Mouse (Mus musculus) embryo, embryonic 9.5 days (tissue): ENCODE results near the gene Mcu.

Source experiments
- DNase-seq: peaks from one replicate; pipeline ENCODE4 v3.0.0-alpha.2; 2017; ENCODE audit errors: extremely low spot score

Gene Mcu

DNA sequence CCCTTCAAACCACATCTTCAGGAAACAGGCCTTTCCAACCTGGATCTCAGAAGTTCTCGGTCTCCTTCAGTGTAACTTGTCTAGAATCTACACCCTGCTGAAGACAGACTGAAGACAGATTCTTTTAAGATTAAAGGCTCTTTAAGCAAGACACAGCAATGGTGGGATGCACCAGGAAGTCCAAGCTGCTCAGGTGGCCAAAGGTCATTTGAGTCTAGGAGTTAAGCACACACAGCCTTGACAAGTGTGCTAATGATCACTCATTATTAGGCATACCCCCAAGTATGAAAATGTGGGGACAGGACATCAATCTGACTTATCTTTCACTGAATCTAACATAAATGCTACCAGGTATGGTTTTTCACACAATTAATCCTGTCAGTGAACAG lies 47.0 kb downstream of the Mcu start:
- DNase-seq: no peak

DNA sequence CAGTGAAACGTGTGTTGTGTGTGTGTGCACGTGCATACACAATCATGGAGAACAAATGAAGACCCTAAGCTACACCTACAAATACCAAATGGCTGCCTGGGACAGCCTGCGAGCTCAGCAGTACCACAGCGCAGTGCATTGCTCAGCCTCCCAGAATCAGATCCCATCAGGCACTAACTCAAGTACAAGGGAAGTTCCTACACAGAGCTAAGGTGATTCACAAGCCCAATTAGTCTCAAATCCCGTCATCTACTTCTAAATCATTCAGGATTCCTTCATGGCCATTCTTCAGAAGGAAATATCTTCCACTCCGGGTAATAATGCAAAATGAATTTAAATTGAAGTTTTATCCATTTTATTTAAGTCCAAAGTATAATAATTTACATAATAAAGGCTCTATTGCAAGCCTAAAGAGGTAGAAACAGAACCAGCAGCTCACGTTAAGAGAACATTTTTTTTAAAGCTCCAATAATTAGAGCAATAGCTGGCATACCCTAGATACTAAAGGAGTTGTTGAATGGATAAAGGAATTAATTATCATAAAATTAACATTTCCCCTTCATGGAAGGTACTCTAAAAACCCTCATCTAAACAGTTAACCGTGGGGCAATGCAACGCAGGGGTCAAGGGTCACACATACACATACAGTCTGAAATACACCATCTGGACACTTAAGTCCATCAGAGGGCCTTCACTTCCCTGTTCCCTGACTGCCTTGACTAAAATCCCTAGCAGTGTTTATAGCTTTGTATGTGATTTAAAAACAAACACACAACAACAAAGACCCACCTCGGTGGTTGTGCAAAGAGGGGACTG lies 47.6 kb downstream of the Mcu start:
- no peak for DNase-seq

DNA sequence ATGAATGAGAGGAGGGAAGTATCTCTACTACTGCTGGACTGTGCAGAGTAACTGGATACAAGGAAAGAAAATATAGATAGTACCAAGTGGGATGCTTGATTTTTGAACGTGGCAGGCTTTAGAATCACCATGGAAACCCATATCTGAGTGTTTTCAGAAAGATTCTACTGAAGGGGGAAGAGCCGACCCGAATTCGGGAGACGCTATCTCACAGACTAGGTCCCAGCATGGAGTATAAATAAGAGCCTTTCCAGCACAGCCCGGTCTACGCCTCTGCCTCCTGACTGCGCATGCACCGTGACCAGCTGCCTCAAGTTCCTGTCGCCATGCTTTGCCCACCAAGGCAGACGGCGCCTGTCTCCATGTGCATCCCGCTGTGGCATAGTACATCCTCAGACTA lies 49.5 kb downstream of the Mcu start:
- DNase-seq: no peak

DNA sequence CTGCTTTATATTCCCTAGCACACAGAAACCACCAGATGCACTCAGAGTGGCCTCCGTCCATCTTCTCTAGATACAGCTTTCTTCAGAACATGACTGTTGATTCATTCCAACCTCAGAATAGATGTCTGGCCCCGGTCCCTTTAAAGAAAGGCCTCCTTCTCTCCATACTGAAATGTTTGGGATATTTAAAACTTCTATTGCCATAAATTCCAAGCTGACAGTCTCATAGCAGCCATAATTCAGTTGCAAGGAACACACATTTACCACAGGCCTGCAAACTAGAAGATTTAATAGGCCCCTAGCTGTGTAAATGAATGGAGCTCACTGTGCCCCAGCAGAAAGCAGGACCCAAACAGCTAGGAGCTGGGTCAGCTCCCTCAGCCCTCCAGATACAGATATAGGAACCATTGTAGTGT lies 50.5 kb downstream of the Mcu start:
- DNase-seq: no peak

DNA sequence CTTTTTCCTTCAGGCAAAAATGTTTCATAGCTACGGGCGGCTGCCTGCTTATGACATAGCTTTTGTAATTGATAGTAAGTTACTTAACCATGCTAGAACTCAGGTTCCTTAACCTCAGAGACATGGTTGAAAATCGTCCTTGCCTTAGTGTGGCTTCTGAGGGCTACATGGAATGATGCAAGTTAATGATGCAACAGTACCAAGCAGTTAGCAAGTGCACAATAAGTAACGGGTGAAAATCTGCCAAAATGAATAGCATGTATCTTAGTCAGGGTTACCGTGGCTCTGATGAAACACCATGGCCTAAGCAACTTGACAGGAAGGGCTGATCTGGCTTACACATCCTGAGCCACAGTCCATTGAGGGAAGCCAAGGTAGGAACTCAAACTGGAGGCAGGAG lies 51.9 kb downstream of the Mcu start:
- no peak for DNase-seq

DNA sequence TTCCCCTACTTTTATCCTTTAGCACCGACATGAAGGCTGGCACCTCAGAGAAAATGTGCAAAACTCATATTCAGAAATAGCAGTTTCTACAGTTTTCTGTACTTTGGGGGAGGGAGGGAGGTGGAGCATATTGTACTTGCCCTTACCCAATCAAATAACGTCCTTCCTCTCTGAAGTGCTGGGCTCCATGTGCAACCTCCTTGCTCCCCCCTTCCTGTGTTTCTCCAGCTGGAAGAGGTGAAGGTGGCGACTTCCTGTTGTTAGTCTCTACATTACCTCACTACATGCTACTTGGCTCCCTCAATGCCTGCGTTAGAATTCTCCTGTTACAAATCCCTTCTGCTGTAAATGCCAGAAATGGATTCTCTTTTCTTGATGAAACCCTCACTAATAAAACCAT lies 54.0 kb downstream of the Mcu start:
- DNase-seq: no peak

DNA sequence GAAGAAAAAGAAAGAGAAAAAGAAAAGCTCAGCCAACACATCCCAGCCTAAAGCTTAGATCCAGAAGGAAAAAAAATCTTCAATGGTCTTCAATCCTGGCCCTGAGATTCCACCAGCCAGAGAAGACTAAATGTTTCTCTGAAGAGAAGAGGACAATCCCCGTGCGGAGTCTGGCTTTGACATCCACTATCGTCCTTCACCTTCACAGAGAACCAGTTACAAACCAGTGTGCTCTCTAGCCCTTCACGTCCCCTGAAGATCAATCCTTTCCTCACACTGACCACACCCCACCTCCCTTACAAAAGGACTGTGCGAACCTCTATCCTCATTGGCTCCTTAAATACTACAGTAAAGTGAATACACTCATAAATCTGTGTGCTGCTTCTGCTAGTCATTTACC lies 56.4 kb downstream of the Mcu start:
- no peak for DNase-seq

DNA sequence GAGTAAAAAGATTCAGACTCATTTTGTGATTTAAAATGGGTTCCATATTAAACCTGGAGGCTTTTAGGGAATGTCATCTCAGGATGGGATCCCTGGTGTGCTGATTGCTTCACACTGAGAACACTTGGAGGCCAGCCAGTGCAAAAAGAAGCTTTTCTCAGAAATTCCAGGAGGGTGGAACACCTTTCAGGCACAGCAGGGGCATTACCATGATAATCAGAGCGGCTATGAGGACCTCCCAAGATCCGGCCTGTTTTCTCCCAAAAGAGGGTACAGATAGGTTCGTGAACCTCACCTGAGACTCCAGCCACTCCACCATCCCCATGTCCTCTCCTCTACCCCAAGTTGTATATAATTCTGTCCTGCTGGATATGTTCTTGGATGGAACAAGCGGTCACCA lies 57.9 kb downstream of the Mcu start:
- no peak for DNase-seq

DNA sequence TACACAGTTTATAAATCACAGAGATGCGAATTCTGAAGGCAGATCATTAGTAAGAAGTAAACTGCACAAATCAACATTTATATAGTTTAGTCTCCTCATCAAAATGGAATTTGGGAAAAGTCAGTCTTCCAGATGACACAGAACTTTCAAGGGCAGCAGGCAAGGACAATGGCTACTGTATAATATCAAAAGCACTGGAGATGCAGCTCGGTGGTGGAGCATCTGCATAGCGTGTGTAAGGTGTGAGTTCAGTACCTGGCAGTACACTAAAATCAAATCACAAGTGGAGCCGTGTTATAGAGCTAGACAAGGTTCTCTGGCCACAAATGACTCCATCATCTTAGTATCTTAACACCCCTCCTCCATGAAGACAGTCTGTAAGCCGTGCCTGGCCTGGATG lies 58.3 kb downstream of the Mcu start:
- DNase-seq: no peak

DNA sequence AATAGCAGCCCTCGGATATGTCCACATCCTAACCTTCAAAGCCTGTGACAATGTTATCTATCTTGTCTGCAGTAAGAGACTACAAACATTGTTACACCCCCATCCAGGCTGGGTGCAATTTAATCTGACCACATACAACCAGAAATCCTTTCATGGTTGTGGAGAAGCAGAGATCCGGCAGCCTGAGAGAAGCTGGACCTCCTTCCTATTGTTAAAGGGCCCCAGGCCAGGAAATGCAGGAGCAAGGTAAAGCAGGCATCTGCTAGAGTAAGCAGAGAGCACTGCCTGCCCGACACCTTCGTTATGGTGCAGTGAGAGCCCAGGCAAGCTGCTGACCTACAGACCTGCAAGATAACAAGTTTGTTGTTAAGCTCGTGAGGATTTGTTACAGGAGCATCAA lies 60.0 kb downstream of the Mcu start:
- DNase-seq: no peak

DNA sequence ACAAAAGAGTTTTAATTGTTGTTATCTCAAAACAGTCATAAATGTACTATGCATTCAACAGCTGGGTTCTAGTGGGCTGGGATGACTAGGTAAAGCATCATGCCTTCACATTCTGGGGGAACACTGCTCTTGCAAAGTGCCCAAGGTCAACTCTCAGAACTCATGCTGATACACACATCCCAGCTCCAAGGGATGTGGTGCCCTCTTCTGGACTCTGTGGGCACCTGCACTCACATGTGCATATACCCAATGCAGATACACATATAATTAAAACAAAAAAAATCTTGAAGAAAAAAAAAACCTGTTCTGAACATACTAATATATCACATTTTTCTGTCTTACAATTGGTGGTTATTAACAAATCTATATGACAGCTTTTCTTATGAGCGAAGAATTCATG lies 62.2 kb downstream of the Mcu start:
- DNase-seq: no peak

DNA sequence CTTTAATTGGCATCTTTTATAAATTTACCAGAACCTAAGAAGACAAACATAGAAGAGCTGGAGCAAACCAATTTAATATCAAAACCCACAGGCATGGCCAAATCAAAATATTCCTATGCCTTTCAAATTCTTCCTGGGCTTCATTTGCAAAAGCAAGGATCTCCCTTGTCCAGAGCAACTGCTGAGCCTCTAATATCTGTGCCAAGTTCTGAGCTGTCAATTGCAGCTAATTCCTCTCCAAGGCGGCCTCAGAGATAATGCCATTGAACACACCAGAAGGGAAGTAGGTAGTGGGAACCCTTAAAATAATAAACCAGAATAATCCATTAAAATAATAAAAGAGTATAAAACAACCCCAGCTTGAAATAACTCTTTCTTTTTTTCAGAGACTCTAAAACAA lies 64.0 kb downstream of the Mcu start:
- no peak for DNase-seq

DNA sequence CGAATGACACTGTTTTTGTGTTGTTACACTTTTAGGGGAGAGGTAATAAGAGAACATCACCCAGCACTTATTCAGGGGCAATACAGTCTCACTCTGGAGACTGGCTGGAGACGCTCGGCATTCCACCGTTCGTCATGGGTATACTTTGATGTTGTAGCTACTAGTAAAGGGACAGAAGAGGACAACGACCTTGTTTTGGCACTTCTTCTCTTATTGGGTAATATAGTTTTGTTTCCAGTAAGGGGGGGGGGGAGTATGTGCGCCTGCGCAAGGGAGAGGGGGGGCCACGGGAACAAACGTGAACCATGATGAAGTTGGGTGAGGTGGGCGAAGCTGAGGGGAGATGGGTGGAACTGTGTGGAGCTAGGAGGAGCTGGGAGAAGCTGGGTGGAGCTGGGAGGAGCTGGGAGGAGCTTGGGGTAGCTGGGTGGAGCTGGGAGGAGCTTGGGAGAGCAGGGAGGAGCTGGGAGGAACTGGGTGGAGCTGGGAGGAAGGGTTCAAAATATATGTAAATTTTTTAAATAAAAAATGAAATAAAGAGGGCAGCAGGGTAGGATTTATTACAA lies 67.6 kb downstream of the Mcu start:
- no peak for DNase-seq

DNA sequence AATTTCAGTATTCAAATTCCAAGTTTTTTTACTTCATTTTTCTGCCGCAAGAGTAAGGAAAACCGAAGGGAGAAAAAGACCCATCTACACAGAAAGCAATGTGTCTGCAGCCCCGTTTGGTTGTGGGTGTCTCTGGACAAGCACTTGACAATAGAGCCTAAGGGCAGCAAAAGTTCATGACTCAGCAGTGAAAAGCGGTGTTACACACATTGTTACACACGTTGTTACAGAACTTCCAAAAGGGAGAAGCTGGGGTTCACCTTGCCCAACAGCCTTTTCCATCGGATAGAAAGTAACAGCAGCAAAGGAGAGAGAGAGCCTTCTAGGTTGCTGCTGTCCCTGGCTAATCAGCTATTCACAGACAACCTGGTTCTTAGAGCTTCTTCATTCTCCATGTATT lies 68.3 kb downstream of the Mcu start:
- no peak for DNase-seq

DNA sequence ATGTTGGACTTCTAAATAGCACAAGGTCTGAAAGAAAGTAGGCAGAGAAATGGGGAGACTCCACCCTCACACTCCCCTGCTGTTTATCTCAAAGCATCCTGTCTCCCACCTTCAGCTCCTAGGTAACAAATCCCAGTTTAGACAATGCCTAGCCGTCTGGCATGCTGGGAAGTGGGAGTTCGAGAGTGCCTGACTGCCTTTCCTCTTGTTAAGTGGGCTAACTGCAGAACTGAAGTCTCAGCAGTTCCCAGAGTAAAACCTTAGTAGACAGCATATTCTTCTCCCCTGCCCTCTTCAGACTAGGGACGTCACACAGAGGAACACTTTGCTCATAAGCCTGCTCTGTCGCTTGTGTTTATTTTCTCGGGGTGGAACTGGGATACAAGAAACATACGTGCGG lies 69.1 kb downstream of the Mcu start:
- DNase-seq: peak; percentile 20

DNA sequence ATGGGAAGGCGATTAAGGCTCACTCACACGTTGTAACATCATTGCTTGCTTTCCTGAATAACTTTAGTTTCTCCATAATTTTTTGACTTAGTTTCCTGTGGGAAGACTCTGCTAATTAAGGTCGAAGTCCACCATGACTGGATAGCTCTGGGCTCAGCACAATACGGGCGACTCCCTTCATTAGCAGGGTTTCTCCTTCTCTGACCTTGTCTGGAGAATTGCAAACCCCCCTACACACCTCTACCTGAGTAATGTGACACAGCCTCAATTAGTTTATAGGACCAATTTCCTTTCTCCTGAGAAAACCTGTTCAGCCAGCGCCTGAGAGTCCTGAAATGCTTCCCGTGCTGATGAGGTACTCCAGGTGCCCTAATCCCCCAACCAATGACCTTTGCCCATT lies 71.3 kb downstream of the Mcu start:
- DNase-seq: no peak

DNA sequence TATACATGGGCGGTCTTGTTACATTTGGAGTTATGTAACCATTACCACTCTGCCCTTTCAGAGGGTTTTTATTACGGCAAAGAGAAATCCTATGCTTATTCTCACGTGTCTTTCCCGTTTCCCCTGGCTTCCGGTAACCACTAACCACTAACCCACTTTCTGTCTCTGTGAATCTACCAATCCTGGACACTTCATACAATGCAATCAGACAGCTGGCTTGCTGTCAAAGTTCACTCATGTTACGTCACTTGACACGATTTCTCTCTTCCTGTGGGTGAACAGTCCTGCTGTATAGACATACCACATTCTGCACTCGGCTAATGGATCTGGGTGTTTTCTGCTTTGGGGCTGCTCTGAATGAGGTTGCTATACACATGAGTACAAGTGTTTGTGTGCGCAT lies 73.1 kb downstream of the Mcu start:
- no peak for DNase-seq

DNA sequence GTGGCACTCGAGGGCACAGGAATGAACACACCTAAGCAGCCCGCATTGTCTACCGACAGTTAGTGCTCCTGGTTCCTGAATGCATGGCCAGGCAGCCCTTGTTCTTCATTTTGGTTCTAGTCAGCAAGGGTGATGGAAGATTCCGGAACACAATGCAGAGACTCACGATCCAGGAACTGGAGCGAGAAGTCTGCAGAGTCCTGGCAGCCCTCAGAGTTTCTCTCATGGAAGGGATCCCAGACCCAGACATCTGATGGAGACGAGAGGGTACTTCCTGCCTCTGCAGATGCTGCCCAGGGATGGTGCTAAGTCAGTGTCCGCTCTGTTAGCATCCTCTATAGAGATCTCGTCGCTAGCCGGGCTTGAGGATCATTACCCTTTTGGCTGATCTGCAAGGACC lies 75.0 kb downstream of the Mcu start:
- no peak for DNase-seq

DNA sequence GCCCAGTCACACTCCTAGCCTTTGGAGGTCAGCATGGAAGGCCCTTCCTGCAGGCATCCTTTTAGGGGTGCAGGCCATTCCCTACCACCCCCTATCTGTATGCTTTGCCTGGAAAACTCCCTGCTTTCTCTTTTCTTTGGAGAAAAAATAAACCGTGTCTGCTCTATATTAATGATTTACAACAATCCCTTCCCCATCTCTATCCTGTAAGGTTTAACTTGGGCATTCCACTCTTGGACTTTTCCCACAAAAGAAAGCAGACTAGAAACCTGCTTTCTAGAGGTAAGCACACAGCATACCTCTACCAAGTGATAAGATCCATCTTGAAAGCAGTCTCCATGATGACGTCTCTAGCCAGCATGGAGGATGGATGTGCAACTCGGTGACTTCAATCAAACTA lies 75.9 kb downstream of the Mcu start:
- DNase-seq: no peak

DNA sequence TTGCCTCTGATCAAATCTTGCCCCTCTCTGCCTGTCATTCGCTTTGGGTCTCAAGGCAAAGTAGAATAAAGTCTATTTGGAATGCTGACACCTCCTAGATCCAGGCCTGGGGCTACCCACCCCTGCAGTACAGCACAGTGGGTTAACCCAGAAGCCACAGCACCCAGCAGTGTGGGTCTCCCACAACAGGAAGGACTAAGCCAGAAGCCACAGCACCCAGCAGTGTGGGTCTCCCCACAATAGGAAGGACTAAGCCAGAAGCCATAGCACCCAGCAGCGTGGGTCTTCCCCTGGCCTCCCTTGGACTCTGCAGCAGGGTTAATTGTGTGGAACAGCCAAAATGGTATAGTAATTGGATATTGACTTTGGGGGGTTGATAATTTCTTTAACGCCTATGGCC lies 76.4 kb downstream of the Mcu start:
- no peak for DNase-seq

DNA sequence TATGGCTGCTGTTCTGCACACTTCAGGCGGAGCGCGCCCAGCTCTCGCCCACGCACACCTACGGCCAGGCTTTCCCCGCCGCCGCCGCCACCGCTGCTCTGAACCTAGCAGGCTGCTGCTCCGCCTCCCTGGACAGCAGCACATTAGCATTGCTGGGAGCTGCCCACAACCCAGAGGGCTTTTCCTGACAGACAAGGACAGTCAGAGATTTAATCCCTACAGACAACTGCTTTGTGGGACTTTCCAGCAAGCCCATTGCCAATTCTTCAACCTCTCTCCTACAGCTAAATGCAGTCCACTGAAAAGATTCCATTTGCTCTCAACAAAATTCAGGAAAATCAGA lies 77.0 kb downstream of the Mcu start:
- DNase-seq: peak; percentile 61

DNA sequence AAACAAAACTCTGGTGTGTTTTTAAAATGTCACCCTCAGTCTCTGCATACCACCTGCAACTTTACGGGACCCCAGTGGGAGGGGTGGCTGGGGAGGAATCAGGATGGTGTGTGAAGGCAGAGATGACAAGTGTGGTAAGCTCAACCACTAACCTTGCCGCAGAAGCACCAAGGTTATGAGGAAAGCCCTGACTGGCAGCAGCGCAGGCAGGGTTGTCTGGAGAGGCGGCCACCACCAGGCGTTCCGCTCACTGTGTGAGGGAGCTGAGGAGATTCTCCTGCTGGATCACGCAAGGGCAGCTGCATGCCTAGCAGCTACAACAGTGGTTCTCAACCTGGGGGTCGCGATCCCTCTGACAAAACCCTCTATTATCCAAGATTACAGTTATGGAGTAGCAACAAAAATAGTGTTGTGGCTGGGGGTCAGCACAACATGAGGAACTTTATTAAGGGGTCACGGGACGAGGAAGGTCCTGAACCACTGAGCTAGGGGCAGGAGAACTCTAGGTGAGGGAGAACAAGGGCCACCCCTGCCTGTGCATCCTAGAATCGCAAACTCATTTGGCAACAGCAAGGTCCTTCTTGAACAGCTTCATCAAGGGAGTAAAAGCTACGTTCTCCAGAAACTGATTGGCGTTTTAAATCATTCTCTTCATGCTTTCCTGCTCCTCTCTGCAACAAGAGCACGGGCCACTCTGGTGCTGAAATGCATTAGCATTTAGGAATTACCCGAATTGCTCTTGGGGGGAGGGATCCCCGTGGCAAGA lies 77.5 kb downstream of the Mcu start:
- peak; percentile 21 for DNase-seq

DNA sequence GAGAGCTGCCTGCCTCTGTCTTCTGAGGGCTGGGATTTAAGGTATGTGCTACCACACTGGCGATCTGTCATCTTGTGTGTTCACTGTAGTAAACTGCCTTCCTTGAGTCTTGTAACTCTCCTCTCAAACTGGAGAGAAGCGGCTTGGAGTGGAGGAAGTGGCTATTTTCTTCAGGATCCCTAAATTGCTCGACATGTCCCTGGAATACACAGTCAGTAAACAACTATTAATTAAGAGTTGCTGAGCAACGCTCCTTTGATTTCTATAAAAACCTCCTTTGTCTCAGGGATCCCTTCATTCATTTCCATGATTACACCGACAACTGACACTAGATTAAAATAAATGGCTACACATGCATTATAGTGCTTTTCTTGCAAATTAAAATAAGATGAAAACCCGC lies 78.4 kb downstream of the Mcu start:
- no peak for DNase-seq
